Mouse (Mus musculus) left cerebral cortex, adult 11 months (tissue): Measurements from ENCODE around the gene Tprn.
"Not testable (repeated sequence)": the region's sequence is repeated elsewhere in the genome, so short reads cannot be mapped to it uniquely, and the experiment has no call there.

Source experiments
- DNase-seq: peaks from one replicate; pipeline ENCODE4 v3.0.0; 2022; ENCODE audit warnings: low spot score

Gene Tprn

GRCm38 (mm10) chr2:25237522-25237921 lies 24.9 kb upstream of the Tprn start:
- no peak for DNase-seq

GRCm38 (mm10) chr2:25238106-25238505 lies 24.3 kb upstream of the Tprn start:
- DNase-seq = no peak

GRCm38 (mm10) chr2:25239766-25240165 lies 22.7 kb upstream of the Tprn start:
- DNase-seq = no peak

GRCm38 (mm10) chr2:25240310-25240709 lies 22.1 kb upstream of the Tprn start:
- no peak for DNase-seq

GRCm38 (mm10) chr2:25240723-25241437 lies 21.5 kb upstream of the Tprn start:
- no peak for DNase-seq

GRCm38 (mm10) chr2:25241438-25241775 lies 21.0 kb upstream of the Tprn start:
- no peak for DNase-seq

- DNase-seq = no peak
Observed at GRCm38 (mm10) chr2:25242101-25242506, 20.3 kb upstream of the Tprn start, which contains the start of the genes Rnf208 and Cysrt1. TSS of gene Rnf208 (plus strand) at chr2:25242255. TSS of gene Cysrt1 (minus strand) at chr2:25242452.

- DNase-seq = no peak
Observed at GRCm38 (mm10) chr2:25243342-25243741, 19.1 kb upstream of the Tprn start.

GRCm38 (mm10) chr2:25244144-25244543 lies 18.3 kb upstream of the Tprn start:
- no peak for DNase-seq

- no peak for DNase-seq
Observed at GRCm38 (mm10) chr2:25246183-25247072, 16.0 kb upstream of the Tprn start, which contains the start of gene AL732309.1. TSS of gene AL732309.1 (minus strand) at chr2:25246863.

GRCm38 (mm10) chr2:25252331-25252730 lies 10.1 kb upstream of the Tprn start:
- DNase-seq = no peak

GRCm38 (mm10) chr2:25255284-25255779 lies 7.1 kb upstream of the Tprn start, which contains the start of gene Tmem203:
TSS of gene Tmem203 (plus strand) at chr2:25255439.
- no peak for DNase-seq

GRCm38 (mm10) chr2:25256443-25257109 lies 5.8 kb upstream of the Tprn start:
- not testable (repeated sequence) for DNase-seq

- not testable (repeated sequence) for DNase-seq
Observed at GRCm38 (mm10) chr2:25257250-25257649, 5.2 kb upstream of the Tprn start.

GRCm38 (mm10) chr2:25258887-25259286 lies 3.5 kb upstream of the Tprn start:
- DNase-seq = no peak

- DNase-seq = no peak
Observed at GRCm38 (mm10) chr2:25261870-25262269, 548 bp upstream of the Tprn start.

- no peak for DNase-seq
Observed at GRCm38 (mm10) chr2:25262795-25263622, 591 bp downstream of the Tprn start.

GRCm38 (mm10) chr2:25263623-25264285 lies 1.3 kb downstream of the Tprn start:
- DNase-seq = no peak

- no peak for DNase-seq
Observed at GRCm38 (mm10) chr2:25264286-25264660, 1.9 kb downstream of the Tprn start.

- DNase-seq = no peak
Observed at GRCm38 (mm10) chr2:25264851-25265250, 2.4 kb downstream of the Tprn start.
